In genomic region chr19:15866851-15867250, GRCm38 (mm10) we compare ENCODE assay signal across 9 mouse cellular contexts.
DNase-seq lines count a peak whose midpoint lies in the region; ATAC-seq lines count a peak whose summit lies in the region.
"Had no signal": no experiment of that assay in that cellular context is flagged by ENCODE, and none has a peak within 500 bp of the region (broad histone marks: within the 10 kb centered on the region; RNA-seq: fewer than 3 reads in every experiment).

No protein-coding gene starts in this region.

- no peaks in the 10 kb centered on the region for H3K9me3 ChIP-seq in kidney, embryonic 14.5 days (ENCODE audit: control insufficient read depth, low read length)
- H3K9me3 ChIP-seq in neural tube, embryonic 11.5 days (ENCODE audit: control insufficient read depth, low read length): no peaks in the 10 kb centered on the region
- H3K9me3 ChIP-seq: limb, embryonic 15.5 days had no signal

- DNase-seq in kidney, adult 18-20 months: peak; percentile 59
- DNase-seq in CD8-positive naive resting alpha-beta T cell, adult 2 months (ENCODE audit: low read depth in 2 of 2, low spot score in 2 of 2): peak; percentile 2 to 7
- peak; percentile 29 to 75 for DNase-seq in adrenal gland, adult (ENCODE audit: inconsistent age in 2 of 2, low spot score in 1 of 2)
- peak; percentile 54 for DNase-seq in induced T-regulatory cell, adult 2 months (ENCODE audit: low read depth)
- DNase-seq in neural tube, embryonic 11.5 days (ENCODE audit: low spot score): peak; percentile 17
- DNase-seq in Muller cell, postnatal 12 days (ENCODE audit: inconsistent ontology term): no peak
- no peak for DNase-seq in layer of hippocampus, adult 8-10 months (ENCODE audit: low spot score in 2 of 2)

- no peak overlapping the region for H3K9ac ChIP-seq in kidney, embryonic 14.5 days (ENCODE audit: low read depth, low read length)
- no peak overlapping the region for H3K9ac ChIP-seq in neural tube, embryonic 11.5 days (ENCODE audit: low read length)
- H3K9ac ChIP-seq: limb, embryonic 15.5 days had no signal

- 83% methylated on average over 4 of the region's 4 CpGs for WGBS in kidney, embryonic 14.5 days
- WGBS in neural tube, embryonic 11.5 days: 53% methylated on average over 4 of the region's 4 CpGs

- no peak overlapping the region for H3K4me3 ChIP-seq in kidney, embryonic 14.5 days (ENCODE audit: low read length)
- H3K4me3 ChIP-seq in neural tube, embryonic 11.5 days (ENCODE audit: low read depth, low read length): no peak overlapping the region
- H3K4me3 ChIP-seq: limb, embryonic 15.5 days had no signal

- no peak overlapping the region for H3K4me2 ChIP-seq in kidney, embryonic 14.5 days (replicated peaks; ENCODE audit: low read depth, low read length)
- no peak overlapping the region for H3K4me2 ChIP-seq in neural tube, embryonic 11.5 days (ENCODE audit: low read depth)
- H3K4me2 ChIP-seq: limb, embryonic 15.5 days had no signal

- no peaks in the 10 kb centered on the region for H3K4me1 ChIP-seq in kidney, embryonic 14.5 days (ENCODE audit: control insufficient read depth, insufficient read depth, low read length)
- peaks cover 3% of the 10 kb centered on the region; the same call in 1 of the 2 replicates for H3K4me1 ChIP-seq in neural tube, embryonic 11.5 days (ENCODE audit: control insufficient read depth, insufficient read depth, low read length)
- H3K4me1 ChIP-seq: limb, embryonic 15.5 days had no signal

- H3K27ac ChIP-seq in kidney, embryonic 14.5 days (ENCODE audit: low read depth, low read length): no peak overlapping the region
- H3K27ac ChIP-seq in neural tube, embryonic 11.5 days (ENCODE audit: low read depth, low read length): no peak overlapping the region
- H3K27ac ChIP-seq: limb, embryonic 15.5 days had no signal

- ATAC-seq in kidney, embryonic 14.5 days (ENCODE audit: low FRiP score, low TSS enrichment): no peak
- 0 out of 2 replicates have a peak, but pooled peaks have one; percentile 20 for ATAC-seq in neural tube, embryonic 11.5 days (ENCODE audit: insufficient read depth, low FRiP score, low TSS enrichment)

- no peaks in the 10 kb centered on the region for H3K36me3 ChIP-seq in kidney, embryonic 14.5 days (ENCODE audit: control insufficient read depth, insufficient read depth, low read length)
- no peaks in the 10 kb centered on the region for H3K36me3 ChIP-seq in neural tube, embryonic 11.5 days (ENCODE audit: control insufficient read depth, insufficient read depth, low read length)
- H3K36me3 ChIP-seq: limb, embryonic 15.5 days had no signal

- no peaks in the 10 kb centered on the region for H3K27me3 ChIP-seq in kidney, embryonic 14.5 days (ENCODE audit: control insufficient read depth, insufficient read depth, low read length)
- no peaks in the 10 kb centered on the region for H3K27me3 ChIP-seq in neural tube, embryonic 11.5 days (ENCODE audit: control insufficient read depth, insufficient read depth, low read length)
- H3K27me3 ChIP-seq: limb, embryonic 15.5 days had no signal

Comparison
In these comparisons a context has a peak if more than half of its experiments do, and no peak if none do; other contexts are left out.
1. DNase-seq: peak in kidney, adult 18-20 months (single experiment), CD8-positive naive resting alpha-beta T cell, adult 2 months (2 of 2), adrenal gland, adult (2 of 2), induced T-regulatory cell, adult 2 months (single experiment) and neural tube, embryonic 11.5 days (single experiment); none in Muller cell, postnatal 12 days (single experiment) and layer of hippocampus, adult 8-10 months (0 of 2).